Mouse (Mus musculus) Muller cell, postnatal 12 days (primary cell): ENCODE results near the gene Abcc9.

ENCODE experiments used
- DNase-seq: peaks from one replicate; pipeline ENCODE4 v3.0.0-alpha.2; 2015; ENCODE audit errors: inconsistent ontology term

The Abcc9 gene

GRCm38 (mm10) chr6:142548377-142548776 lies 153.7 kb downstream of the Abcc9 start:
- no peak for DNase-seq

- DNase-seq, result no peak
Observed at GRCm38 (mm10) chr6:142545132-142545531, 157.0 kb downstream of the Abcc9 start.

DNA sequence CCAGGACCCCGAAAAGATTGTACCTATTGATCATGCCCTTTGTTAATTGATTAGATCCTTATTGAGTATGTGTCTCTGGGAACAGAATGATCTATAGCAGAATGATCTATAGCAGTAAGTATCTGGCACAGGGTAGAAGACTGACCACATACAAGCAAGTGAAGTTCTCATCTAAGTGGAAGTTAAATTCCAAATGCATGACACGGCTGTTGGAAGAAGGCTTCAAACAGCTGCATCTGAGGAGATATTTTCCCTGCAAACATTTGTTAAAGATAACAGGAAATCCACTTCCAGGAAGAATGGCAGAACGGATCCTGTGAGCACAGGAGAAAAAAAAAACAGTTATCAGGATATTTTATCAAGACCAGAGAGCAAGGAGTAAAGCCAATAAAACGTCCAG lies 158.5 kb downstream of the Abcc9 start:
- no peak for DNase-seq

DNA sequence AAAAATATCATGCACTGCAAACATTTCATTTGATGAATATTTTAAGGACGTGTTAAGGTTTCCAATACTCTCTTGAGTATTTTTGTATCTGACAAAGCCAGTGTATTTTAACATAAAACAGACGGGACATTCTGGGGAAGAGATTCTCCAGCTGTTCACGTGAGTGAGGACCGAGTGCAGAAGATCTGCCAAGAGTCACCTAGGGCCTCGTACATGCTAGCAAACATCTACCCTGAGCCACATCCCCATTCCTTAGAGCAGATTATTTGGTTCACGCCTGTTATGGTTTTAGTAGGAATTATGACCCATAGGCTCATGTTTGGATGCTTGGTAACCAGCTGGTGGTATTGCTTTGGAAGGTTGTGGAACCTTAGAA lies 159.3 kb downstream of the Abcc9 start:
- no peak for DNase-seq

DNA sequence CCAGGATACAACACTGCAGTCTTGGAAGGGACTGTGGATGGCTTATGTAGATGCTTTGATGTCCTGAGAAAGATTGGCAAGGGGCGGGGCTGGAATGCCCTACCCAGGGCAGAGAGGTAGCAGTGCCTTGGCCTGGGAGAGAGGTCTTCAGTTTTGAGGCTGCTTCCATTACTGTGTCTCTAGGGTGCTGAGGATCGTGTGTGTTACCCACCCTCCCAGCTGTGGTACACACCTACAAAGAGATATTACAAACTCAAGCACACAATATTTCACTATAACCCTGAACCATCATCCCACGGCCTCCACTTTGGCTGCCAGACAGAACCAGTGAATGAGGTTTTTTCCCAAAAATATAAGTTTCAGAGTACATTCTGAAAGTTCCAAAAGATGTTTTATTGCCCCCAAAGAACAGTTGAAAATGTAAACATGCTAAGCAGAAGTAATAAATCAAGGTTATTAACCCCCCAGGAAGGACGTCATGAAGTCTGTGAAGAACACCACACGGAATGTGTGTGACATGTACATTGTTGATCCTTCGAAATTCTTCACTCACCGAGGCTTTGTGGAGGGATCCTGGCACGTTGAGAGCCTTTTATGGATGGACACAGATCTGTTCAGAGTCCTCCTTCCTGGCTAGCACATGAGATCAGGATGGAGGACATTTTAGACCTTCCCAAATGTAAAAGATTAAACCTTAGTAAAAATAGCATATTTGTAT lies 159.9 kb downstream of the Abcc9 start:
- no peak for DNase-seq

DNA sequence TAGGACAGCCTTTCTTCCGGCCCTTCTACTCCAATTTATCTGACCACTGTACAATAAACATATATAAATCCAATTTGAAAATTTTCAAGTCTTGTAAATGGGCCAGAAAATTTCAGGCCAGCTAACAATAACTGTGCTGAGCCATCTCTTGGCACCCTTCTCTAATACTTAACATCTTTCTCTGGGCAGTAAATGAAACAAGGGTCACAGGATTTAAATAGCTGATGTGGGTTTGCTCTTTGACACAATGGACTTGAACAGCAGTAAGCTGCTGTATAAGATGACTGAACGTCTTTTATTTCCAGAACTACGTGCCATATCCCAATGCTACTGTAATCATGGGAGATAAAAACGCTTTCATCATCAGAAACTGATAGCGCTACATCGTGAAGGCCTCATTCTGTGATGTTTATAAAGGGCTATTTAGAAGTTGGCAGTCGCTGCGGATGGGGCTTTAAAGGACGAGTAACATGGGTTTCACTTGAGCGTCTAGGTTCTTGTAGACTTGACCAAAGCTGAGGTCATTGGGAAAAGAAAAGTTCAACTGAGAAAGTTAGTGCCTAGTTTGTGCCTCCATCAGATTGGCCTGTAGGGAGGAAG lies 161.5 kb downstream of the Abcc9 start:
- no peak for DNase-seq

- DNase-seq, result no peak
Observed at GRCm38 (mm10) chr6:142540131-142540530, 162.0 kb downstream of the Abcc9 start.

- DNase-seq, result peak; percentile 30
Observed at GRCm38 (mm10) chr6:142538503-142538902, 163.6 kb downstream of the Abcc9 start.
